Mouse (Mus musculus): ENCODE measurements around the gene Anapc10. TPM values are rescaled to one million over a fixed set of nuclear protein-coding genes. Genes with fewer than 3 reads are reported as not detected.

Gene Anapc10
- polyA plus RNA-seq, 1 experiment from 2014 or later: 30.6 TPM

DNA sequence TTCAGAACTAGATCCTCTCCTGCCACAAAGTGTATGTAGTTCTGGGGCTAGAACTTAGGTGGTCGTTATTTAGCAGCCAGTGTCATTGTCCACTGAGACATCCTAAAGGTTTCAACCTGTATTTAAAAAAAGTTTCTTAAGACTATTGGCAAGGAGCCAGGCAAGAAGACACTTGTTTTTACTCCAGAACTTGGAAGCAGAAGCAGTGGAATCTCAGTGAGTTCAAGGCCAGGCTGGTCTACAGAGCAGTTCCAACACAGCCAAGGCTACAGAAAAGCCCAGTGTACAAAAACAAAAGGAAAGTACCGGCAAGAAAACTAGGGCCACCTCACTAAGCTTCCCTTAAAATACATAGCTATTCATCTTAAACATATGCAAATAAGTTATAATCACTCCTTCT is 19.1 kb upstream of the Anapc10 start:
- H3K4me2 ChIP-seq (replicated peaks; ENCODE audit: low read depth): no peak overlapping the region
- DNase-seq (ENCODE audit: low spot score) (no peak), ATAC-seq (ENCODE audit: low FRiP score, low TSS enrichment) (no peak)
- no peak overlapping the region for H3K4me3 ChIP-seq (ENCODE audit: low read depth, low read length)
- no peak overlapping the region for H3K27ac ChIP-seq (replicated peaks)
- H3K4me1 ChIP-seq (replicated peaks; ENCODE audit: control insufficient read depth, insufficient read depth): no peaks in the 10 kb centered on the region
- 77% methylated on average over 2 of the region's 2 CpGs for WGBS
- peaks cover 18% of the 10 kb centered on the region for H3K36me3 ChIP-seq (ENCODE audit: control insufficient read depth, insufficient read depth, low read length)
- no peaks in the 10 kb centered on the region for H3K9me3 ChIP-seq (ENCODE audit: control insufficient read depth, low read length)
- H3K9ac ChIP-seq (ENCODE audit: low read length): no peak overlapping the region
- TF ChIP-seq EP300 (optimal IDR thresholded peaks at IDR 0.05): no peak
- no peak for TF ChIP-seq CTCF (IDR thresholded peaks at IDR 0.05; ENCODE audit: low read depth)
- H3K27me3 ChIP-seq (ENCODE audit: control insufficient read depth, insufficient read depth, low read length): no peaks in the 10 kb centered on the region

DNA sequence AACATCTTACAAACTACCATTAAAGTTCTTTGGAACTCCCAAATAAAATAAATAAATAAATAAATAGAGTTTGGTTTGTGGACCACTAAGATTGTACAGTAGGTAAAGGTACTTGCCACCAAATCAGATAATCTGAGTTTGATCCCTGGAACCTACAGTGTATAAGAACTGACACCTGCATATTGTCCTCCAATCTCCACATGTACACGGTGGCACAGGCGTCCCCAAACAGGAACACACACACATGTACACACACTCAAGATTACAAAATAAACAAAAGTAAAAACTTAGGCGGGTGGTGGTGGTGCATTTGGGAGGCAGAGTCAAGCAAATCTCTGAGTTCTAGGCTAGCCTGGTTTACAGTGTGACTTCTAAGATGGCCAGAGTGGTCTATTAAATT is 4.9 kb upstream of the Anapc10 start:
- Histone ChIP-seq H3K9ac (ENCODE audit: low read length) (no peak overlapping the region), H3K27ac (replicated peaks) (no peak overlapping the region), H3K4me3 (ENCODE audit: low read depth, low read length) (no peak overlapping the region), H3K36me3 (ENCODE audit: control insufficient read depth, insufficient read depth, low read length) (peaks cover 10% of the 10 kb centered on the region), H3K4me2 (replicated peaks; ENCODE audit: low read depth) (no peak overlapping the region), H3K4me1 (replicated peaks; ENCODE audit: control insufficient read depth, insufficient read depth) (no peaks in the 10 kb centered on the region), H3K9me3 (ENCODE audit: control insufficient read depth, low read length) (no peaks in the 10 kb centered on the region), H3K27me3 (ENCODE audit: control insufficient read depth, insufficient read depth, low read length) (no peaks in the 10 kb centered on the region)
- 91% methylated on average over 3 of the region's 3 CpGs for WGBS
- no peak for DNase-seq (ENCODE audit: low spot score)
- no peak for ATAC-seq (ENCODE audit: low FRiP score, low TSS enrichment)
- TF ChIP-seq CTCF (IDR thresholded peaks at IDR 0.05; ENCODE audit: low read depth) (no peak), EP300 (optimal IDR thresholded peaks at IDR 0.05) (no peak)

DNA sequence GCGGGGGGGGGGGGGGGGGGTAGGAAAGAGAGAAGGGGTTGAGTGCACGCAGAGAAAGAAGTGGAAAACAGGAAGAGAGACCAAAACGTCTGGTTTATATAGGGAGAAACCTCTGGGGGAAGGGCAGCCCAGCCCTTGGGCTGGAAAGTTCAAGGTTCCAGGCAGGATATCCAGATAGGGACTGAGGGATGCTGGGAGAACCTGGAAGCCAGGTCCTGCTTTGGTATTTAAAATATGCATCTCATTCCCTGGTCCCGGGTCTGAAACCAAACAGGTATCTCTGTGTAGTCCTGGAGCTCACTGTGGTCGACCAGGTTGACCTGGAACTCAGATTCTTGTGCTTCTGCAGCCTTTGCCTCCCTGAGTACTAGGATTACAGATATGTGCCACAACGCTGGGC is 1.1 kb downstream of the Anapc10 start:
- no peaks in the 10 kb centered on the region for H3K4me1 ChIP-seq (replicated peaks; ENCODE audit: control insufficient read depth, insufficient read depth)
- no peak overlapping the region for H3K4me2 ChIP-seq (replicated peaks; ENCODE audit: low read depth)
- ATAC-seq (ENCODE audit: low FRiP score, low TSS enrichment) (no peak), DNase-seq (ENCODE audit: low spot score) (no peak)
- no peaks in the 10 kb centered on the region for H3K36me3 ChIP-seq (ENCODE audit: control insufficient read depth, insufficient read depth, low read length)
- H3K9ac ChIP-seq (ENCODE audit: low read length): no peak overlapping the region
- TF ChIP-seq EP300 (optimal IDR thresholded peaks at IDR 0.05) (no peak), CTCF (IDR thresholded peaks at IDR 0.05; ENCODE audit: low read depth) (no peak)
- 33% methylated on average over 6 of the region's 6 CpGs for WGBS
- H3K27me3 ChIP-seq (ENCODE audit: control insufficient read depth, insufficient read depth, low read length): no peaks in the 10 kb centered on the region
- H3K9me3 ChIP-seq (ENCODE audit: control insufficient read depth, low read length): no peaks in the 10 kb centered on the region
- H3K4me3 ChIP-seq (ENCODE audit: low read depth, low read length): no peak overlapping the region
- H3K27ac ChIP-seq (replicated peaks): no peak overlapping the region

DNA sequence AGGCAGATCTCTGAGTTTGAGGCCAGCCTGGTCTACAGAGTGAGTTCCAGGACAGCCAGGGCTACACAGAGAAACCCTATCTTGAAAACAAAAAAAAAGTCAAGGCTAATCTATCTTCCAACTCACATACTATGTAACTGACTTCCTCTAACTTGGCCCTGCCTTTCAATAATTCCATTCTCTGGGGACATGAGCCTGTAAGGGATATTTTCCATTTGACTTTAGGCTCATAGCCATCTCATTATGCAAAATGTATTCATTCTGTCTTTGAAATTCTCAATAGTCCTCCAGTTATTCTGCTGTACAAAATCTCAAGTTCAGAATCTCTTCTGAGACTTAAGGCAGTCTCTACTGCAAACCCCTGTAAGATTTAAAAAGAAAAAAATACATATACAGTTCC is 9.9 kb downstream of the Anapc10 start:
- Histone ChIP-seq H3K4me3 (ENCODE audit: low read depth, low read length) (no peak overlapping the region), H3K27me3 (ENCODE audit: control insufficient read depth, insufficient read depth, low read length) (no peaks in the 10 kb centered on the region), H3K27ac (replicated peaks) (no peak overlapping the region), H3K4me2 (replicated peaks; ENCODE audit: low read depth) (no peak overlapping the region), H3K4me1 (replicated peaks; ENCODE audit: control insufficient read depth, insufficient read depth) (no peaks in the 10 kb centered on the region), H3K9ac (ENCODE audit: low read length) (no peak overlapping the region), H3K9me3 (ENCODE audit: control insufficient read depth, low read length) (no peaks in the 10 kb centered on the region), H3K36me3 (ENCODE audit: control insufficient read depth, insufficient read depth, low read length) (0 out of 2 replicates have a peak, but pooled peaks cover 4% of the 10 kb centered on the region)
- ATAC-seq (ENCODE audit: low FRiP score, low TSS enrichment): no peak
- no peak for TF ChIP-seq CTCF (IDR thresholded peaks at IDR 0.05; ENCODE audit: low read depth)
- TF ChIP-seq EP300 (optimal IDR thresholded peaks at IDR 0.05): no peak
- no peak for DNase-seq (ENCODE audit: low spot score)

DNA sequence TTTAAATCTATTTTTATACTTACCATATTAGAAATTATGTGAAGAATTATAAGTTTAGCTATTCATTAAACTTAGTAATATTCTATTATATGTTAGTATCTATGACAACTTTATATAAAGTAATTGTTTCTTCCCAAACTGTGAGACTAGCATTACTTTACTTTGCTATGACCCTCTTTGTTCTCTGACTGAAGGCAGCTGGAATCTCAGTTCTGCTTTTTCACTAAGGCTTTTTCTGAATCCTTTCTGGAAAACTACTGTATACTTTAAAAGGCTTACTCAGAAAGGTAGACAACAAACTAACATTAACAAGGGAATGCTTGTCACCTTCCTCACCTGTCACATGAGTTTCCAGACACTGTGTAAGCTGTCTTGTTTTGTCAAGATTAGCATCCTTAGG is 11.7 kb downstream of the Anapc10 start:
- no peak for TF ChIP-seq EP300 (optimal IDR thresholded peaks at IDR 0.05)
- no peak for TF ChIP-seq CTCF (IDR thresholded peaks at IDR 0.05; ENCODE audit: low read depth)
- no peaks in the 10 kb centered on the region for H3K27me3 ChIP-seq (ENCODE audit: control insufficient read depth, insufficient read depth, low read length)
- no peak overlapping the region for H3K4me3 ChIP-seq (ENCODE audit: low read depth, low read length)
- H3K9me3 ChIP-seq (ENCODE audit: control insufficient read depth, low read length): no peaks in the 10 kb centered on the region
- H3K9ac ChIP-seq (ENCODE audit: low read length): no peak overlapping the region
- ATAC-seq (ENCODE audit: low FRiP score, low TSS enrichment) (no peak), DNase-seq (ENCODE audit: low spot score) (no peak)
- H3K27ac ChIP-seq (replicated peaks): no peak overlapping the region
- no peaks in the 10 kb centered on the region for H3K4me1 ChIP-seq (replicated peaks; ENCODE audit: control insufficient read depth, insufficient read depth)
- 0 out of 2 replicates have a peak, but pooled peaks cover 4% of the 10 kb centered on the region for H3K36me3 ChIP-seq (ENCODE audit: control insufficient read depth, insufficient read depth, low read length)
- H3K4me2 ChIP-seq (replicated peaks; ENCODE audit: low read depth): no peak overlapping the region

DNA sequence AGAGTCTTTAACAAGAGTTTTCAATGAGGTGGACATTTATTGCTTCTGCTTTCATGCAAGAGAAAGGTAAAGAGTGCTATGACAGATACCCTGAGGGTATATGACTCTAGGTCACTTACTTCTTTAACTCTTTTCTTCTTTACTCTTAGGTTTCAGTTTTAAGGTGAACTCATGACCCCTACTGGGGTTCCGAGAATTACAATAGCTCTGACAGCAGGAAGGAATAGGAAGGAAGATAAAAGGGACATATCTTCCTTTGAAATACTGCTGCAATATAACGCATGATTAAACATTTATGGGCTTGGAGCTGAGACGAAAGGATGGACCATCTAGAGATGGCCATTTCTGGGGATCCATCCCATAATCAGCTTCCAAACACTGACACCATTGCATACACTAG is 13.0 kb downstream of the Anapc10 start:
- no peak for TF ChIP-seq CTCF (IDR thresholded peaks at IDR 0.05; ENCODE audit: low read depth)
- no peak for TF ChIP-seq EP300 (optimal IDR thresholded peaks at IDR 0.05)
- H3K36me3 ChIP-seq (ENCODE audit: control insufficient read depth, insufficient read depth, low read length): peaks cover 4% of the 10 kb centered on the region; the same call in 1 of the 2 replicates

More for the DNA sequence above, 13.0 kb downstream of the Anapc10 start:
- H3K4me1 ChIP-seq (replicated peaks; ENCODE audit: control insufficient read depth, insufficient read depth): no peaks in the 10 kb centered on the region
- ATAC-seq (ENCODE audit: low FRiP score, low TSS enrichment) (no peak), DNase-seq (ENCODE audit: low spot score) (no peak)
- no peak overlapping the region for H3K4me2 ChIP-seq (replicated peaks; ENCODE audit: low read depth)
- no peaks in the 10 kb centered on the region for H3K27me3 ChIP-seq (ENCODE audit: control insufficient read depth, insufficient read depth, low read length)
- H3K9me3 ChIP-seq (ENCODE audit: control insufficient read depth, low read length): no peaks in the 10 kb centered on the region
- no peak overlapping the region for H3K9ac ChIP-seq (ENCODE audit: low read length)
- no peak overlapping the region for H3K4me3 ChIP-seq (ENCODE audit: low read depth, low read length)
- 75% methylated on average over 3 of the region's 3 CpGs for WGBS
- no peak overlapping the region for H3K27ac ChIP-seq (replicated peaks)
